Mouse (Mus musculus) yolk sac, embryonic 10.5 days (tissue): ENCODE measurements around the gene Gngt2.

ENCODE experiments used
- DNase-seq: peaks from one replicate; pipeline ENCODE4 v3.0.0-alpha.2; 2017; ENCODE audit warnings: low spot score

Gngt2 gene

GRCm38 (mm10) chr11:95837059-95837458, at the start of gene Gngt2:
Gngt2 (plus strand) TSS chr11:95837216.
- DNase-seq = peak; percentile 60

GRCm38 (mm10) chr11:95789451-95789891, 47.5 kb upstream of the Gngt2 start:
- no peak for DNase-seq

GRCm38 (mm10) chr11:95791787-95792186, 45.2 kb upstream of the Gngt2 start:
- DNase-seq = no peak

- DNase-seq = no peak
These were observed 44.0 kb upstream of the Gngt2 start for GRCm38 (mm10) chr11:95792950-95793509.

GRCm38 (mm10) chr11:95794201-95794600, 42.8 kb upstream of the Gngt2 start:
- DNase-seq = no peak

GRCm38 (mm10) chr11:95795582-95795981, 41.4 kb upstream of the Gngt2 start:
- DNase-seq = no peak

GRCm38 (mm10) chr11:95805010-95805409, 32.0 kb upstream of the Gngt2 start:
- no peak for DNase-seq

GRCm38 (mm10) chr11:95805527-95805926, 31.5 kb upstream of the Gngt2 start:
- no peak for DNase-seq

GRCm38 (mm10) chr11:95807884-95808283, 29.1 kb upstream of the Gngt2 start:
- no peak for DNase-seq

- DNase-seq = no peak
These were observed 28.5 kb upstream of the Gngt2 start for GRCm38 (mm10) chr11:95808448-95809011.

GRCm38 (mm10) chr11:95809603-95810002, 27.4 kb upstream of the Gngt2 start:
- no peak for DNase-seq

GRCm38 (mm10) chr11:95810828-95811227, 26.2 kb upstream of the Gngt2 start:
- no peak for DNase-seq

- DNase-seq = no peak
These were observed 25.3 kb upstream of the Gngt2 start for GRCm38 (mm10) chr11:95811741-95812140.

- no peak for DNase-seq
These were observed 24.8 kb upstream of the Gngt2 start for GRCm38 (mm10) chr11:95812224-95812623.

GRCm38 (mm10) chr11:95814101-95814500, 22.9 kb upstream of the Gngt2 start:
- DNase-seq = no peak

GRCm38 (mm10) chr11:95814857-95815256, 22.2 kb upstream of the Gngt2 start:
- DNase-seq = no peak

- no peak for DNase-seq
These were observed 21.6 kb upstream of the Gngt2 start for GRCm38 (mm10) chr11:95815412-95815811.

- DNase-seq = no peak
These were observed 17.9 kb upstream of the Gngt2 start for GRCm38 (mm10) chr11:95819138-95819537.

GRCm38 (mm10) chr11:95821511-95821910, 15.5 kb upstream of the Gngt2 start:
- DNase-seq = peak; percentile 72

GRCm38 (mm10) chr11:95822437-95822836, 14.6 kb upstream of the Gngt2 start:
- DNase-seq = no peak

- peak; percentile 90 for DNase-seq
These were observed 12.7 kb upstream of the Gngt2 start, which contains the start of gene Phospho1 for GRCm38 (mm10) chr11:95824071-95824876. Phospho1 (plus strand) TSS chr11:95824499.

GRCm38 (mm10) chr11:95824877-95825243, 12.2 kb upstream of the Gngt2 start:
- no peak for DNase-seq

- DNase-seq = no peak
These were observed 11.4 kb upstream of the Gngt2 start for GRCm38 (mm10) chr11:95825625-95826024.
